Mouse (Mus musculus) liver, postnatal 0 days (tissue): ENCODE measurements at regions not wholly inside any gene's neighbourhood (a gene's known extent, or its start where the extent isn't known, plus 50 kb on each side); places are given as distances from the start of the nearest gene placed in this dataset.

Experiments used
- ATAC-seq: fragments of 200-750 bp; cut with Nextera tagmentation; 2 replicates; pipeline ENCODE4 v1.8.0; 2017; ENCODE audit warnings: mild to moderate bottlenecking, moderate library complexity
- DNase-seq: peaks from one replicate; pipeline ENCODE4 v3.0.0-alpha.2; 2016
- H3K27ac ChIP-seq: fragments of 300-500 bp; sonication (generic); 2 replicates; pipeline ENCODE4 v1.5.1; 2014; ENCODE audit warnings: antibody characterized with exemption, moderate library complexity, mild to moderate bottlenecking, low read depth
- H3K27me3 ChIP-seq: fragments of 300-500 bp; sonication (generic); 2 replicates; pipeline ENCODE4 v1.6.1; 2014; ENCODE audit warnings: low read length, control low read depth, mixed read lengths; ENCODE audit not compliant: insufficient read depth
- H3K36me3 ChIP-seq: fragments of 300-500 bp; sonication (generic); replicated peaks from 2 replicates; pipeline ENCODE4 v1.6.1; 2014; ENCODE audit warnings: mild to moderate bottlenecking, control low read depth, low read length, moderate library complexity, mixed read lengths; ENCODE audit not compliant: insufficient read depth
- H3K4me1 ChIP-seq: fragments of 300-500 bp; sonication (generic); 2 replicates; pipeline ENCODE4 v1.6.1; 2014; ENCODE audit warnings: antibody characterized with exemption, mild to moderate bottlenecking, control low read depth; ENCODE audit not compliant: insufficient read depth
- H3K4me2 ChIP-seq: fragments of 300-500 bp; sonication (generic); 2 replicates; pipeline ENCODE4 v1.6.1; 2014; ENCODE audit warnings: low read depth, mild to moderate bottlenecking, low read length, moderate library complexity, mixed read lengths
- H3K4me3 ChIP-seq: fragments of 300-500 bp; sonication (generic); 2 replicates; pipeline ENCODE4 v1.5.1; 2014; ENCODE audit warnings: low read depth, low read length
- H3K9ac ChIP-seq: fragments of 300-500 bp; sonication (generic); replicated peaks from 2 replicates; pipeline ENCODE4 v1.6.1; 2014; ENCODE audit warnings: mild to moderate bottlenecking, moderate library complexity
- H3K9me3 ChIP-seq: fragments of 300-500 bp; sonication (generic); 2 replicates; pipeline ENCODE4 v1.6.1; 2016; ENCODE audit warnings: mild to moderate bottlenecking, control low read depth, low read length, mixed read lengths
- CTCF ChIP-seq: sonication (generic); IDR thresholded peaks from 2 replicates; pipeline ENCODE4 v1.5.1; 2016; ENCODE audit warnings: antibody characterized with exemption, low read depth
- EP300 ChIP-seq: IDR thresholded peaks from 2 replicates; pipeline ENCODE4 v1.6.1; 2016; ENCODE audit warnings: antibody characterized with exemption, low read depth, mild to moderate bottlenecking
- WGBS: fragments of 180-500 bp; shearing (Covaris S2); extraction: QIAGEN DNeasy Blood & Tissue Kit; methylation state at CpG from one replicate; pipeline ENCODE4 v1.1.7; 2014; ENCODE audit not compliant: insufficient replicate concordance; 5-methylcytosine and 5-hydroxymethylcytosine counted together

- TF ChIP-seq EP300 (no peak), CTCF (no peak)
- Histone ChIP-seq H3K9me3 (no peaks in the 10 kb centered on the region), H3K27ac (no peak overlapping the region), H3K27me3 (0 out of 2 replicates have a peak, but pooled peaks cover under 1% of the 10 kb centered on the region), H3K9ac (no peak overlapping the region), H3K4me1 (no peaks in the 10 kb centered on the region), H3K4me2 (no peak overlapping the region), H3K4me3 (no peak overlapping the region), H3K36me3 (no peaks in the 10 kb centered on the region)
- DNase-seq (no peak), ATAC-seq (no peak)
- 64% methylated on average over 4 of the region's 4 CpGs for WGBS
These were observed 123.6 kb upstream of the Tut7 start for GRCm38 (mm10) chr13:59946509-59946908.

GRCm38 (mm10) chr13:59945631-59946030 lies 122.7 kb upstream of the Tut7 start:
- Histone ChIP-seq H3K9ac (no peak overlapping the region), H3K4me1 (no peaks in the 10 kb centered on the region), H3K27me3 (0 out of 2 replicates have a peak, but pooled peaks cover 4% of the 10 kb centered on the region), H3K9me3 (no peaks in the 10 kb centered on the region), H3K4me2 (no peak overlapping the region), H3K27ac (no peak overlapping the region), H3K4me3 (no peak overlapping the region), H3K36me3 (no peaks in the 10 kb centered on the region)
- TF ChIP-seq CTCF (no peak), EP300 (no peak)
- no peak for DNase-seq
- ATAC-seq: no peak
- WGBS: 59% methylated on average over 1 of the region's 1 CpGs

GRCm38 (mm10) chr13:59943602-59944140 lies 120.7 kb upstream of the Tut7 start:
- no peaks in the 10 kb centered on the region for H3K4me1 ChIP-seq
- H3K9me3 ChIP-seq: no peaks in the 10 kb centered on the region
- TF ChIP-seq EP300 (no peak), CTCF (no peak)

GRCm38 (mm10) chr13:59943020-59943419 lies 120.1 kb upstream of the Tut7 start:
- ATAC-seq (no peak), DNase-seq (no peak)
- TF ChIP-seq EP300: no peak
- no peak for TF ChIP-seq CTCF
- Histone ChIP-seq H3K9ac (no peak overlapping the region), H3K4me1 (no peaks in the 10 kb centered on the region), H3K27me3 (0 out of 2 replicates have a peak, but pooled peaks cover 4% of the 10 kb centered on the region), H3K4me3 (no peak overlapping the region), H3K36me3 (no peaks in the 10 kb centered on the region), H3K27ac (no peak overlapping the region), H3K9me3 (no peaks in the 10 kb centered on the region), H3K4me2 (no peak overlapping the region)
- WGBS: 73% methylated on average over 3 of the region's 3 CpGs

More at GRCm38 (mm10) chr13:59943602-59944140, 120.7 kb upstream of the Tut7 start:
- Histone ChIP-seq H3K27ac (no peak overlapping the region), H3K27me3 (0 out of 2 replicates have a peak, but pooled peaks cover 4% of the 10 kb centered on the region), H3K36me3 (no peaks in the 10 kb centered on the region), H3K4me3 (no peak overlapping the region), H3K9ac (no peak overlapping the region), H3K4me2 (no peak overlapping the region)
- no peak for DNase-seq
- no peak for ATAC-seq
- 55% methylated on average over 5 of the region's 5 CpGs for WGBS

DNA sequence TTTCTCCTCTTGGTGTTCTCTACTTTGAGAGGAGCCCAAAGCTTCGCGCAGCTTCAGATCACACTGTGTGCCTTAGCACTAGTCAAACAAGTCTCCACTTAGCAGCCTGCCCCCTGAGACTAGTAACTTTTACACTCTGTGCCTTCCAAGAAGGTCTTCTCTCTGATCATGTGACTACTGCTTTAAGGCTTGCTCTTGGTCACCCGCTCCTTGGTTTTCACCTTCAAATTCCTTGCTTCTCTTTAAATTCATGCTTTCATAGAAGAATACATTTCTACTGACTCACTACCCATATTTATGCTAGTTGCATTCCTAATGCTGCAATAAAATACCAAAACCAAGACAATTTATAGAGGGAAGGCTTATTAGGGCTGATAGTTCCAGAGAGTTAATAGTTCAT lies 118.6 kb upstream of the Tut7 start:
- WGBS: 64% methylated on average over 3 of the region's 3 CpGs
- no peak overlapping the region for H3K4me2 ChIP-seq
- DNase-seq: no peak
- H3K9ac ChIP-seq: no peak overlapping the region
- H3K27me3 ChIP-seq: 0 out of 2 replicates have a peak, but pooled peaks cover 4% of the 10 kb centered on the region
- H3K4me3 ChIP-seq: no peak overlapping the region
- TF ChIP-seq EP300 (no peak), CTCF (no peak)
- no peaks in the 10 kb centered on the region for H3K4me1 ChIP-seq
- H3K9me3 ChIP-seq: no peaks in the 10 kb centered on the region
- H3K36me3 ChIP-seq: no peaks in the 10 kb centered on the region
- no peak for ATAC-seq
- H3K27ac ChIP-seq: no peak overlapping the region

GRCm38 (mm10) chr13:59940414-59941205 lies 117.7 kb upstream of the Tut7 start:
- no peak overlapping the region for H3K9ac ChIP-seq
- TF ChIP-seq CTCF: no peak
- no peak for TF ChIP-seq EP300
- no peaks in the 10 kb centered on the region for H3K36me3 ChIP-seq
- H3K27me3 ChIP-seq: 0 out of 2 replicates have a peak, but pooled peaks cover 4% of the 10 kb centered on the region
- 27% methylated on average over 15 of the region's 16 CpGs for WGBS
- no peak overlapping the region for H3K4me2 ChIP-seq
- ATAC-seq (no peak), DNase-seq (no peak)
- H3K4me1 ChIP-seq: no peaks in the 10 kb centered on the region
- no peak overlapping the region for H3K27ac ChIP-seq
- no peaks in the 10 kb centered on the region for H3K9me3 ChIP-seq
- H3K4me3 ChIP-seq: no peak overlapping the region
